Mouse (Mus musculus): ENCODE results near the gene Fopnl.

- TF ChIP-seq CTCF (IDR thresholded peaks at IDR 0.05; ENCODE audit: extremely low read depth, insufficient read depth, low read length): no peak
- TF ChIP-seq POLR2A (IDR thresholded peaks at IDR 0.05; ENCODE audit: extremely low read depth, insufficient read depth, low read length): no peak
Measured at GRCm38 (mm10) chr16:14297746-14298145, 19.5 kb downstream of the Fopnl start.

Measured in cortical plate, adult 2 months (tissue).